10 mouse cellular contexts compared by ENCODE assay signal in the genomic region with DNA sequence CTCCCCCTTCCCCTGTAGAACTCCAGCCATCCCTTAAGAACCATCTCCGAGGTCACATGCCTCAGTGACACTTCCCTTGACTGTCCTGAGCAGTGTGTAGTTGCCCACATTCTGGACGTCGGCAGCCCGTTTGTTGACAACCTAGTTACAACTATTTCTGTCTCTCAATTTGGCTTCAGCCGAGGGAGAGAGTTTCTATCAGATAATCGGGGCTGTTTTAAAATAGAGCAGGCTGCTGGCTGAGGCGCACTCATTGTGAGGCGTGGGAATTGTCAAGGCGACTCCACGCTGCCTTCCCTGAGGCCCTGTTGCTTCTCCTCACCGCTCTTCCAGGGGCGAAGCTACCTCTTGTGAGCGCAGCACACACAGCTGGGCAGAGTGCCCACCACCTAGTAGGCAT.
DNase-seq lines count a peak whose midpoint lies in the region; ATAC-seq and TF ChIP-seq lines count a peak whose summit lies in the region.
"Had no signal": no experiment of that assay in that cellular context is flagged by ENCODE, and none has a peak within 500 bp of the region (broad histone marks: within the 10 kb centered on the region; RNA-seq: fewer than 3 reads in every experiment).

No protein-coding gene starts in this region.

- H3K9ac ChIP-seq in forebrain, postnatal 0 days = no peak overlapping the region
- H3K9ac ChIP-seq in forebrain, embryonic 12.5 days = no peak overlapping the region
- no peak overlapping the region for H3K9ac ChIP-seq in heart, embryonic 11.5 days (ENCODE audit: low read depth, low read length)
- no peak overlapping the region for H3K9ac ChIP-seq in forebrain, embryonic 14.5 days (ENCODE audit: low read length)
- no peak overlapping the region for H3K9ac ChIP-seq in hindbrain, embryonic 13.5 days
- H3K9ac ChIP-seq: forebrain, embryonic 13.5 days had no signal

- H3K27me3 ChIP-seq in forebrain, postnatal 0 days (ENCODE audit: insufficient read depth, low read length) = no peaks in the 10 kb centered on the region
- no peaks in the 10 kb centered on the region for H3K27me3 ChIP-seq in forebrain, embryonic 12.5 days
- H3K27me3 ChIP-seq in heart, embryonic 11.5 days (ENCODE audit: control insufficient read depth, insufficient read depth, low read length) = no peaks in the 10 kb centered on the region
- H3K27me3 ChIP-seq in forebrain, embryonic 14.5 days (replicated peaks; ENCODE audit: control insufficient read depth, insufficient read depth, low read length) = no peaks in the 10 kb centered on the region
- H3K27me3 ChIP-seq in hindbrain, embryonic 13.5 days = no peaks in the 10 kb centered on the region
- H3K27me3 ChIP-seq: forebrain, embryonic 13.5 days had no signal

- no peak overlapping the region for H3K4me2 ChIP-seq in forebrain, postnatal 0 days (ENCODE audit: low read depth)
- H3K4me2 ChIP-seq in forebrain, embryonic 12.5 days = no peak overlapping the region
- peak overlapping the region; percentile 16 for H3K4me2 ChIP-seq in heart, embryonic 11.5 days
- H3K4me2 ChIP-seq in forebrain, embryonic 14.5 days (ENCODE audit: low read length) = no peak overlapping the region
- no peak overlapping the region for H3K4me2 ChIP-seq in hindbrain, embryonic 13.5 days
- H3K4me2 ChIP-seq: forebrain, embryonic 13.5 days had no signal

- intact Hi-C loops in left cerebral cortex, postnatal 10 days (cut with DNase I) = no loop called here

- WGBS in forebrain, postnatal 0 days = 56% methylated on average over 13 of the region's 13 CpGs
- 87% methylated on average over 13 of the region's 13 CpGs for WGBS in forebrain, embryonic 12.5 days
- 35% methylated on average over 13 of the region's 13 CpGs for WGBS in heart, embryonic 11.5 days (ENCODE audit: insufficient replicate concordance)
- WGBS in forebrain, embryonic 14.5 days = 82% methylated on average over 13 of the region's 13 CpGs
- 89% methylated on average over 13 of the region's 13 CpGs for WGBS in hindbrain, embryonic 13.5 days

- H3K4me1 ChIP-seq in forebrain, postnatal 0 days (ENCODE audit: insufficient read depth) = no peaks in the 10 kb centered on the region
- no peaks in the 10 kb centered on the region for H3K4me1 ChIP-seq in forebrain, embryonic 12.5 days
- H3K4me1 ChIP-seq in heart, embryonic 11.5 days (ENCODE audit: control insufficient read depth, insufficient read depth, low read length) = peaks cover 12% of the 10 kb centered on the region
- no peaks in the 10 kb centered on the region for H3K4me1 ChIP-seq in forebrain, embryonic 14.5 days (ENCODE audit: control insufficient read depth, insufficient read depth, low read length)
- no peaks in the 10 kb centered on the region for H3K4me1 ChIP-seq in hindbrain, embryonic 13.5 days (replicated peaks)
- H3K4me1 ChIP-seq: forebrain, embryonic 13.5 days had no signal

- TF ChIP-seq CTCF in forebrain, postnatal 0 days (IDR thresholded peaks at IDR 0.05; ENCODE audit: low read depth) = no peak

- H3K9me3 ChIP-seq in forebrain, postnatal 0 days (ENCODE audit: low read length) = no peaks in the 10 kb centered on the region
- no peaks in the 10 kb centered on the region for H3K9me3 ChIP-seq in forebrain, embryonic 12.5 days
- no peaks in the 10 kb centered on the region for H3K9me3 ChIP-seq in heart, embryonic 11.5 days (replicated peaks; ENCODE audit: control insufficient read depth, low read length)
- H3K9me3 ChIP-seq in forebrain, embryonic 14.5 days (replicated peaks; ENCODE audit: control insufficient read depth, low read length) = no peaks in the 10 kb centered on the region
- H3K9me3 ChIP-seq in hindbrain, embryonic 13.5 days = no peaks in the 10 kb centered on the region
- H3K9me3 ChIP-seq: forebrain, embryonic 13.5 days had no signal

- no peak overlapping the region for H3K4me3 ChIP-seq in forebrain, postnatal 0 days (ENCODE audit: low read depth, low read length)
- H3K4me3 ChIP-seq in forebrain, embryonic 12.5 days (replicated peaks) = no peak overlapping the region
- H3K4me3 ChIP-seq in heart, embryonic 11.5 days (ENCODE audit: low read depth, low read length) = no peak overlapping the region
- no peak overlapping the region for H3K4me3 ChIP-seq in forebrain, embryonic 14.5 days (ENCODE audit: low read depth, low read length)
- H3K4me3 ChIP-seq in hindbrain, embryonic 13.5 days = no peak overlapping the region
- H3K4me3 ChIP-seq: forebrain, embryonic 13.5 days had no signal

- H3K36me3 ChIP-seq in forebrain, postnatal 0 days (ENCODE audit: insufficient read depth) = no peaks in the 10 kb centered on the region
- H3K36me3 ChIP-seq in forebrain, embryonic 12.5 days (replicated peaks) = no peaks in the 10 kb centered on the region
- H3K36me3 ChIP-seq in heart, embryonic 11.5 days (ENCODE audit: control insufficient read depth, insufficient read depth, low read length) = 0 out of 2 replicates have a peak, but pooled peaks cover 4% of the 10 kb centered on the region
- no peaks in the 10 kb centered on the region for H3K36me3 ChIP-seq in forebrain, embryonic 14.5 days (ENCODE audit: control insufficient read depth, insufficient read depth, low read length)
- H3K36me3 ChIP-seq in hindbrain, embryonic 13.5 days = no peaks in the 10 kb centered on the region

- peak; percentile 18 for DNase-seq in forebrain, postnatal 0 days
- DNase-seq in NIH3T3 (ENCODE audit: low read depth) = peak; percentile 26
- DNase-seq in left cerebral cortex, postnatal 10 days (ENCODE audit: extremely low spot score in 1 of 2, low spot score in 2 of 2) = peak; percentile 36 to 47
- DNase-seq in cerebellum, adult 9-10 months = no peak
- DNase-seq in forebrain, embryonic 14.5 days (ENCODE audit: low spot score) = no peak
- DNase-seq: adrenal gland, postnatal 25 days had no signal

- H3K27ac ChIP-seq in forebrain, postnatal 0 days (ENCODE audit: low read depth, low read length) = no peak overlapping the region
- no peak overlapping the region for H3K27ac ChIP-seq in forebrain, embryonic 12.5 days
- H3K27ac ChIP-seq in heart, embryonic 11.5 days (ENCODE audit: low read depth, low read length) = peak overlapping the region; percentile 70
- H3K27ac ChIP-seq in forebrain, embryonic 14.5 days (ENCODE audit: low read depth, low read length) = no peak overlapping the region
- H3K27ac ChIP-seq in hindbrain, embryonic 13.5 days = no peak overlapping the region
- H3K27ac ChIP-seq: forebrain, embryonic 13.5 days had no signal

- ATAC-seq in forebrain, postnatal 0 days = peak; percentile 29; the same call in 1 of the 2 replicates
- no peak for ATAC-seq in forebrain, embryonic 12.5 days (ENCODE audit: low FRiP score)
- no peak; the same call in 1 of the 2 replicates for ATAC-seq in heart, embryonic 11.5 days (replicated peaks; ENCODE audit: insufficient number of reproducible peaks, low FRiP score, low TSS enrichment)
- ATAC-seq in forebrain, embryonic 14.5 days = no peak
- no peak for ATAC-seq in hindbrain, embryonic 13.5 days (ENCODE audit: low FRiP score)
- ATAC-seq: forebrain, embryonic 13.5 days had no signal

Comparison
In these comparisons a context has a peak if more than half of its experiments do, and no peak if none do; other contexts are left out.
1. DNase-seq: peak in forebrain, postnatal 0 days (single experiment), NIH3T3 (single experiment) and left cerebral cortex, postnatal 10 days (2 of 2); none in cerebellum, adult 9-10 months (single experiment) and forebrain, embryonic 14.5 days (single experiment).